Mouse (Mus musculus) MEL-GATA-1-ER (cell line): ENCODE measurements at regions not wholly inside any gene's neighbourhood (a gene's known extent, or its start where the extent isn't known, plus 50 kb on each side); places are given as distances from the start of the nearest gene placed in this dataset.

Experiments
- DNase-seq: peaks from one replicate; pipeline ENCODE4 v3.0.0-alpha.2; 2012; ENCODE audit warnings: low read depth; ENCODE audit errors: extremely low read depth

DNA sequence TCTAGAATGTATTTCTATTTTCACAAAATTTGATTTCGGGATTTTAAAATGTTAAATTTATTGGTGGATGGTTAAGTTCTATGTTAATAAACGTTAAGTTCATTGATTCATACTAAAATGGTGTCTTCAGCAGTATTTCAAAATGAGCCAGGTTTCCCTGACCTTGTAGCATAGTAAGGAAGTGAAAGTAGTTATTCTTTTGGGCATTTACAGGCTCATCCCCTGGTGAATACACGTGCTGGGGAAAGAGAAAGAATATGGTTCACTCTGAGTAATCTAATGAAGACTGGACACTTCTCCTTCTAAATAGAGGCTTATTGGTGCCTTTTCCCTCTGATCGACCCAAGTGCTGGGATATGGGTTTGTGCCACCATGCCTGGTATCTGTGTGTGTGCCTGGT, 281.1 kb downstream of the Lipi start:
- no peak for DNase-seq

- peak; percentile 7 for DNase-seq
Measured at GRCm38 (mm10) chr16:75297416-75297815, 288.4 kb downstream of the Lipi start.

DNA sequence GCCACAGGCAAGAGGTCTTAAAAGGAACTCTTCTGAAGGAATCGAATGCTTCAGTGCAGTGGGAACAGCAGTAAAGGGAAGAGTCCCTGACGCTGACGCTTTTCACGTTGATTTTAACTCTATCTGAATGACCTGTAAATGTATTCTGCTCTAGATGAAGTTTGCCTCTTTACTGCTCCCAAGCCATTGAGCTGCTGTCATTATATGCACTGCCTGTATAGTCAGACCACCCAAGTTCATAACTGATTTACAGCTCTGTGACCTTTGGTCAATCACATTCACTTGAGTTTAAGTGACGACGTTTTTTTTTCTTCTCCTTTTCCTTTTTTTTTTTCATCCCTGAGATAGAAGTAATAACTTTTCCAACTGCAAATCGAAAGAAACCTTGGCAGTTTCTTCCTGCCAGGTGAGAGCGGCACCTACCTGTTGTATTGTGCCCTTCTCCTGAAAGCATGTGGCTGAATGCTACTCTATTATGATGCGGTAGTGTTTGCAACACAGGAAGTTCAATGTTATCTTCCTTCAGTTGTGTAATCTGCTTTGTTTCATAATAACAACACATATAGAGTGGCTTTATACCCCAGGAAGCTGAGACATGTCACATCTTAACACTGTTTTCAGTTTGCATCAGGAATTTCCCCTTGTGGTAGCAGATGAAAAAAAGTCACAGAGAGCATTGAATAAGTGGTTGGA, 293.0 kb downstream of the Lipi start:
- no peak for DNase-seq

DNA sequence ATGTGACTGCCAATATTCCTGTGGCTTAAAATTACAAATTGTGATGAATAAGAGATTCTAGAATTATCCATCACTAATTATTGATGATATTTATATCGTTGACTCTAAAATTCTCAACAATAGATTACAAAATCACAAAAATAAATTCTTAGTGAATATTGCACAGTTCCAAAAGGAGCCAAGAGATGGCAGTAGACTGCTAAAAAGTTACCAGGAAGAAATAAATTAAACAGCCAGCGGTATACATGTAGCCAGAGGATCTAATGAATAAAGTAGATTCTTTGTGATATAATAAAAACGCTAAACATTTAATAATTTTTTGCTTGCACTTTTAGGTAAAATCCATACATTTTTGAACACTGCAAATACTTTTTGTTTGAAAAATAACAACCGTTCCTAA, 294.7 kb downstream of the Lipi start:
- DNase-seq, result peak; percentile 33

DNA sequence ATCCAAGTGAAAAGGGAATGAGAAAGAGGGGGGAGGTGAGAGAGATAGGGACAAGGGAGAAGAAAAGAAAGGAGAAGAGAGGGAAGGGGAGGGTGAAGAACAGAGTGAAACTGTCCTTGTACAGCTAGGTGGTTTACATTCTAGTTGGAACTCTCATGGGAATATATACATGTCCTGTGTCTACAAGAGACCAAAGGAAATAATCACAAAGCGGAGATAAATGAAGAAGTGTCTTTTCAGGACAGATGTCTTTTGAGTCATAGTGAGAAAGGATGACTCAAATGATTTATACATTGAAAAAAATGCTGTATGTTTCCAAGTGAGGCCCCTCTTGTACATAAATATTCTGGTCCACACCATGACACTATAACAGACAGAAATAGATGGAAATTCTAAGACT, 298.7 kb downstream of the Lipi start:
- DNase-seq, result no peak

DNA sequence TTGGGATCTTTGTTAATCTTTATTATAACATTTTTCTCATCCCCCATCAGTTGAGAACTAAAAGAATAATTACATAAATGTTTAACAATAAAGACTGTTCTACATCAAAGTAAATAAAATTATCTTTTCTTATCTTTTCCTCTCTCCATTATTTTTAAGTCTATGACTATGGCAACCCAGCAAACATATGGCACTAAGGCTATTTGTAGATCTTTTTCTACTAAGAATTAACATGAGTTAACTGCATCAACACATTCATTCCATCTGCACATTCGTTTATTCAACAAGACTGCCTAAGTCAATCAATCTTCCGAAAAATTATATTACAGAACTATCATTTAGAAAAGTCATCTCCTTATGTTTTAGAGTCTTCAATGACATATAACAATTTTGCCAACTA, 300.1 kb downstream of the Lipi start:
- DNase-seq, result no peak

DNA sequence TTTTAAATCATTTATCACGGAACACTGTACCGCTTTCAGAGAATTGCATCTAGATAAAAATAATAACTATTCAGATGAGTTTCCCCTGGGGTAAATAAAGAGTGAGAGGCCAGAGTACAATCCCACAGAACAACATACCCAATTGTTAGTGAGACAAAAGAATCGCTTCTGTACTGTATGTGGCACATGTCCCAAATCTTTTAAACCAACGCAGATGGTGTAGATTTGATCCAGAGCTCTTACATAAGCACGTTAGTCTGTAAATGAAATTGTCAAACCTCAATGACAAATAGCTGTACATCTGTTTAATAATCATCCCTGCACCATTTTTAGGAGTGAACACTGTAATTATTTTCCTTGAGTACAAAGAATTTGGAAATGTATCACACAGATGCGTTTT, 322.0 kb downstream of the Lipi start:
- no peak for DNase-seq

- no peak for DNase-seq
Measured at GRCm38 (mm10) chr16:75254981-75255380, 330.9 kb downstream of the Lipi start.

DNA sequence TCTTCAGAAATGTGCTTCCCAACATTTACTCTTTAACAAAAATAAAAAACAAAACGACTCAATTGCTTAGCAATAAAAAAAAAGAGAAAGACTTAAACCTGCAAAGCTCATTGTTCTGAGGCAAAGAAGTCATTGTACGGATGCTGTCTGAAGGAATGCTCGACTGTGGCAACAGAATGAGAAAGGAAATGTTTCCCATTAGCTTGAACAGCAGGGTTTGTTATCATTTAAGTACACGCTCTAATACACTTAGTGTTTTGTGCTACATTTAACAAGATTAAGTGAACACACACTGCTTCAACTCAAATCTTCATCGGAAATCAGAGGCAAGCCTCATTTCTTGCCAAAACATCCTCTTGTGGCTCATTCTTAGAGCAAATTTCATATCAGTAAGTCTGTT, 336.7 kb downstream of the Lipi start:
- no peak for DNase-seq

GRCm38 (mm10) chr16:75240383-75240782, 345.5 kb downstream of the Lipi start:
- DNase-seq, result peak; percentile 85

DNA sequence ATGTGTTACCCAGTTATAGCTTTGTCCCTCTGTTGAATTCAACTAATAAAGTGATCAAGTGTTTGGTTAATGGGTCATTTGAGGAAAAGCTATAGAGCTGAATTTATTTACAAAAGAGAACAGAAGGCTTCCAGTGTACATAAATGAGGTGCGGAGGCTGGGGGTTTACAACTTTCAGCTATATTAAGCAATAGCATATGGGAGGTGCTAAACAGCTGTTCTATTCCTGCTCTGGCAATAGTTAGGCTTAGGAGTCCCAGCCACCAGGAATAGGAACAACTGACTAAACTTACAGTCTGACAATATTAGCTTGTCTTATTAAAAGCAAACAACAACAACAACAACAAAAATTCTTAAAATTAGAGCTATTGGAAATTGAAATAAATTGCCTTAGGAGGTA, 353.7 kb downstream of the Lipi start:
- DNase-seq, result no peak

- DNase-seq, result no peak
Measured at GRCm38 (mm10) chr16:75193404-75193803, 392.5 kb downstream of the Lipi start.

DNA sequence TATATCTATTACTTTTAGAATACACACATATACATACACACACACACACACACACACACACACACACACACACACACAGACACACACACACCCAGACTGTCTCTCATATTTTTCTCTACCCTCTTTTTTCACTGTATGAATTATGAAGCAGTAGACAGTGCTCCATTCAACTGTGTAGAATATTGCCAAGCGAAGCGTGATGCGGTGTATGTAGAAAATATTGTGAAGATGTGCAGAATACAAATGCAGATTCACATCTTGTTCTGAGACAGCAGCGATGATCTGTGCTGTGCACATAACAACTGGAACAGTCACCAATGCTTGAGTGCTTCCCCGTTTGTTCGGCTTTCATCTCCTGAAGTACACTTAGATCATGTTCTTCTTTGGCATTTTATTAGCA, 395.5 kb downstream of the Lipi start:
- no peak for DNase-seq

DNA sequence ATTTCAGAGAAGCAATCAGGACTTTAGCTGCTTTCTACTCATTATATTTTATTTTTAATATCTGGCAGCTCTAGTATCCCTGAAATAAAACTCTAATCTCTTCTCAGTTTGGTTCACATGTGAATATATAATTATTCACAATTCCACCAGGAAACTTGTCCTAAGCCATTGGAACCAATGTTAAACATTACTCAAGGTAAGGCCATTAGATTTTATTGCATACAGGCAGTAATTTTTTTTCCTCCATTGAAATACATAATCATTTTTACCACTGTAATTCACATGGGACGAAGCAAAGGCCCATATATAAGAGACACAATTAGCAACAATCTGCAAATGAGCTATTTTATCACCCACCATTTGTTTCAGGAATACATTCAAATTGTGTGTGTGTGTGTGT, 419.8 kb downstream of the Lipi start:
- DNase-seq, result no peak

DNA sequence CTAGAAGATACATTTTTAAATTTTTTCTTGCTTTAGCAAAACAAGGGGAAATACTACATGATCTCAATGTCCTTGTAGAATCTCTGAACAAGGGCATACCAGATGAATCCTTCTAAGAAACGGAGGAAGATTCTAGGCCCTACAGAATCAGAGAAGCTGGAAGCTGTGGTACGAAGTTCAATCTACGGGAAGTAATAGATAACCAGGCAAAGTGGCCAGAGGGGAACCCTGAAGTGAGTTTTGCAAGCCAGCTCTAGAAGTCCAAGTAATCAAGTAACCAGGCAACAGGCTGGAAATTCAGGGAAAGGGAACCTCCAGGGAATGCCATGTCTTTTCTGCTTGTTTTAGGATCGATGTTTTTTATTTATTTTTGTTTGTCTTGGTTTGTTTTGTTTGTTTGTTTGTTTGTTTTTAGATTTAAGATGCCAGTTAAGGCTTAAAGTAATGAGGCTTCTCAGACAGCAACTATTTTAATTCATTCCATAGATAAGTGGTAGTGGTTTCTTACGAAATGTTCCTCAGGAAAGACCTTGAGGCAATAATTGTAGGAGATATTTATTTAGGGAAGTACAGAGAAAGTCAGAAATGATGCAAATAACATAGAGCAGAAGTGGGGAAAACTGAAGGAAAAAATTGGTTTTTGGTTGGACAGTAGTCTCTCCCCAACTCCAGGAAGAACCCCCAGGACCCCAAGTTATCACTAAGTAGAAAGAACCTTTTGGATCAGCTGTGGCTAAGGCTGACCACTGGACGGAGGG, 420.7 kb downstream of the Lipi start:
- DNase-seq, result no peak

DNA sequence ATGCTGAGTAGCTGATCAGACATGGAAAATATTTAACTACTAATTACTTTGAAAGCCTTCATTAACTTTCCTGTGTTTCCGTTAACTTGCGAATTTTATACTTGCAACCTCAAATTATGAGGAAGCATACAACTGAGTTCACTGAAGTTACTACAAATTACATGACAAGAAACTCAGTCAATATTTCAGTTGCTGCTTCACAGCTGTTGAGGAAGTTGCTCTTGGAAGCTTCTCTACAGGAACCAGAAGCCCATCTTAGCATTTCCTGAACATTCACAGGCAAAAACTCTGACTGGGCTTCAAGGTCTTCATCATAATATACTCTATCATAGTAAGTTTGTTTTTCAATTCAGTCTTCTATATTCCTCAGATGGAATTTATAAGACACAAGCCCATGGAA, 426.1 kb downstream of the Lipi start:
- DNase-seq, result no peak

- no peak for DNase-seq
Measured at GRCm38 (mm10) chr16:75155441-75156038, 430.3 kb downstream of the Lipi start.
